Mouse (Mus musculus) lung, embryonic 16.5 days (tissue): ENCODE measurements at regions not wholly inside any gene's neighbourhood (a gene's known extent, or its start where the extent isn't known, plus 50 kb on each side); places are given as distances from the start of the nearest gene placed in this dataset.

ENCODE experiments used
- ATAC-seq: fragments of 200-750 bp; cut with Nextera tagmentation; 2 replicates; pipeline ENCODE4 v1.8.0; 2017; ENCODE audit warnings: low read depth, mild to moderate bottlenecking, moderate library complexity
- H3K27ac ChIP-seq: fragments of 300-500 bp; sonication (generic); 2 replicates; pipeline ENCODE4 v1.5.1; 2014; ENCODE audit warnings: mild to moderate bottlenecking, control low read depth, low read length
- H3K27me3 ChIP-seq: fragments of 300-500 bp; sonication (generic); 2 replicates; pipeline ENCODE4 v1.6.1; 2014; ENCODE audit warnings: low read depth, low read length, mixed read lengths; ENCODE audit not compliant: control insufficient read depth, insufficient read depth
- H3K36me3 ChIP-seq: fragments of 300-500 bp; sonication (generic); 2 replicates; pipeline ENCODE4 v1.6.1; 2014; ENCODE audit warnings: low read length; ENCODE audit not compliant: control insufficient read depth, insufficient read depth
- H3K4me1 ChIP-seq: fragments of 300-500 bp; sonication (generic); replicated peaks from 2 replicates; pipeline ENCODE4 v1.6.1; 2014; ENCODE audit warnings: low read length, mixed read lengths; ENCODE audit not compliant: control insufficient read depth, insufficient read depth
- H3K4me2 ChIP-seq: fragments of 300-500 bp; sonication (generic); 2 replicates; pipeline ENCODE4 v1.6.1; 2014; ENCODE audit warnings: low read depth, low read length, control low read depth
- H3K4me3 ChIP-seq: fragments of 300-500 bp; sonication (generic); 2 replicates; pipeline ENCODE4 v1.5.1; 2014; ENCODE audit warnings: mild to moderate bottlenecking, low read length, control low read depth
- H3K9ac ChIP-seq: fragments of 300-500 bp; sonication (generic); 2 replicates; pipeline ENCODE4 v1.6.1; 2014; ENCODE audit warnings: low read length, control low read depth
- H3K9me3 ChIP-seq: fragments of 300-500 bp; sonication (generic); 2 replicates; pipeline ENCODE4 v1.6.1; 2016; ENCODE audit warnings: low read length; ENCODE audit not compliant: control insufficient read depth
- WGBS: fragments of 180-500 bp; shearing (Covaris S2); extraction: QIAGEN DNeasy Blood & Tissue Kit; methylation state at CpG from one replicate; pipeline ENCODE4 v1.1.7; 2014; 5-methylcytosine and 5-hydroxymethylcytosine counted together

DNA sequence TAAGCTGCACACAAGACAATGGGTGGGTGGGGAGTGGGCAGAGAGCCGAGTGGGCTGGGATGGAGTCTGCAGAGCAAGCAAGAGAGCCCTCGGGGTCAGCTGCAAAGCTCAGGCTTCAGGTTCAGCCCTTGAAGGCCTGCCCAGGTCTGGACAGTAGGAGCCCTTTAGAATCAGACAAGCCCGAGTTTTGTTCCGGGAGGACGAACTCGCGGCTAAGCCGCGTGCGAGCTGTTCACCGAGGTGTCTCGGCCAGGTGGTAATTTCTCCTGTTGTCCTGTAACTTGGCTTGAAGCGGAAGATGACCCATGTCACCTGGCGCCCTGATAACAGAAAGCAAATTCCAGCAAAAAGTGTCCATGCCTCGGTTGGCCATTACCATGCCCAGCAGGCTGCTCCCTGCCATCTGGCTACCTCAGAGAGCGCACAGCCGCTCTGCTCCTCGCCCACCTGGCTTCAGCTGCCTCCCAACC lies 121.0 kb upstream of the 1700016C15Rik start:
- no peak overlapping the region for H3K27ac ChIP-seq
- ATAC-seq, result no peak
- 84% methylated on average over 18 of the region's 18 CpGs for WGBS

DNA sequence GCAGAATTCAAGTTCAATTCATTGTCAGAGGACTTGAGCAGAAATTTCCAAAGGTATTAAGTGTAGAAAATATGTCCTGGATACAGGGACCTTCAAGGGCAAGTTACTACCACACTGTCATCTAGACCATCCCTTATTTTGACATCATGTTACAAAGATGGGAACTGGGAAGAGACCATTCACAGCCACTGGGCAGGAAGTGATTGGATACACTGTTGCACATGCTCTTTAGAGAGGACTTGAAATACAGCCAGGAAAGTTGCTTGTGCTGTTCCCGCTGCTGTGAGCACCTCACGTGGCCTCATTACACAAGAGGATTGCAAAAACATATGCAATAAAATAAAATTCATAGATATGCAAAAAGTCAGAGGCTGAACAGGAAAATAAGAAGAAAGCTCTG lies 120.4 kb upstream of the 1700016C15Rik start:
- Histone ChIP-seq H3K4me1 (no peaks in the 10 kb centered on the region), H3K4me3 (no peak overlapping the region), H3K27me3 (no peaks in the 10 kb centered on the region), H3K36me3 (no peaks in the 10 kb centered on the region), H3K9me3 (no peaks in the 10 kb centered on the region), H3K4me2 (no peak overlapping the region), H3K27ac (no peak overlapping the region), H3K9ac (no peak overlapping the region)
- WGBS, result 42% methylated on average over 2 of the region's 2 CpGs
- ATAC-seq, result no peak

More for the DNA sequence above, 121.0 kb upstream of the 1700016C15Rik start:
- Histone ChIP-seq H3K4me2 (no peak overlapping the region), H3K27me3 (no peaks in the 10 kb centered on the region), H3K9ac (no peak overlapping the region), H3K4me1 (no peaks in the 10 kb centered on the region), H3K4me3 (no peak overlapping the region), H3K9me3 (no peaks in the 10 kb centered on the region), H3K36me3 (no peaks in the 10 kb centered on the region)

DNA sequence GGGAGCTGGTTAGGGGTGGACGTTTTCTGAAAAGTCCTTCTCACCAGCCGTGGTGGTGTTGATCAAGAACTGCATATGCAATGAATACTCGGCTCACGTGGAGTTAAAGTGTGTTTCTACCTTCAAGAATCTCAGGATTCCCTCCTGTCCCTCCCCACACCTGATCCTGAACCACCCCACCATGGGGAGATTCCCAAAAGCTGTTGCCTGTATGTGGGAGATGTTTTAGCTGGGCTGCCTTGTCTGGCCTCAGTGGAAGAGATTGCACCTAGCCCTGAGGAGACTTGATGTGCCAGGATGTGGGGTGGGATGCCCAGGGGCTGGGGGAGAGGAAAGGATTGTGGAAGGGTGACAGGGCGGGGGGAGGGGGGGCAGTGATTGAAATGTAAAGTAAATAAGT lies 119.9 kb upstream of the 1700016C15Rik start:
- no peak overlapping the region for H3K4me3 ChIP-seq
- H3K4me1 ChIP-seq, result no peaks in the 10 kb centered on the region
- no peak overlapping the region for H3K4me2 ChIP-seq
- WGBS, result 59% methylated on average over 5 of the region's 5 CpGs
- no peaks in the 10 kb centered on the region for H3K27me3 ChIP-seq
- no peak for ATAC-seq
- H3K36me3 ChIP-seq, result no peaks in the 10 kb centered on the region
- no peak overlapping the region for H3K9ac ChIP-seq
- H3K9me3 ChIP-seq, result no peaks in the 10 kb centered on the region
- no peak overlapping the region for H3K27ac ChIP-seq

- WGBS, result 49% methylated on average over 2 of the region's 2 CpGs
- no peak for ATAC-seq
- Histone ChIP-seq H3K36me3 (no peaks in the 10 kb centered on the region), H3K27me3 (no peaks in the 10 kb centered on the region), H3K4me2 (no peak overlapping the region), H3K4me1 (no peaks in the 10 kb centered on the region), H3K9me3 (no peaks in the 10 kb centered on the region), H3K9ac (no peak overlapping the region), H3K27ac (no peak overlapping the region), H3K4me3 (no peak overlapping the region)
Measured at GRCm38 (mm10) chr1:177610156-177610555, 119.5 kb upstream of the 1700016C15Rik start.

DNA sequence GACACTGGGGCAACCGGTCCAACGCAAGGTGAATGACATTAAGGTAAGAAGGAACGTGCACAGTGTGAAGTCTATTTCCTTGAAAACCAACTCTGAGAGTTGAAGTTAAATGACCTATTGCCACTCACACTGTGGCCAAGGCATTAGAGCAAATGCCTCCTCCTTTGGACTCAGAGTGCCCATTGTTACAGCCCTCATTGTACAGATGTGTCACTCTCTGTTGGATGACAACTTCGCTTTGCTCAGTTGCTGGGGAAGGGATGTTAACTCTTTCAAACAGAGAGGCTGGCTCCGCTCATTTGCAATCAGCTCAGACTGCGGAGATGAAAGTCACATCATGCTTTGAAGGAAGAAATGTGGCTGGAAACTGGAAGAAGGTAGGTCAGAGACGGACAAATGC lies 117.1 kb upstream of the 1700016C15Rik start:
- Histone ChIP-seq H3K4me3 (no peak overlapping the region), H3K36me3 (no peaks in the 10 kb centered on the region), H3K4me1 (no peaks in the 10 kb centered on the region), H3K27me3 (no peaks in the 10 kb centered on the region), H3K27ac (no peak overlapping the region), H3K4me2 (no peak overlapping the region), H3K9ac (no peak overlapping the region), H3K9me3 (no peaks in the 10 kb centered on the region)
- WGBS, result 67% methylated on average over 7 of the region's 7 CpGs
- ATAC-seq, result no peak

GRCm38 (mm10) chr1:177615609-177616008 lies 114.0 kb upstream of the 1700016C15Rik start:
- Histone ChIP-seq H3K9me3 (no peaks in the 10 kb centered on the region), H3K27ac (no peak overlapping the region), H3K4me3 (no peak overlapping the region), H3K9ac (no peak overlapping the region), H3K4me1 (no peaks in the 10 kb centered on the region), H3K27me3 (no peaks in the 10 kb centered on the region), H3K4me2 (no peak overlapping the region), H3K36me3 (no peaks in the 10 kb centered on the region)
- ATAC-seq, result no peak
- WGBS, result 88% methylated on average over 9 of the region's 9 CpGs

GRCm38 (mm10) chr1:177616335-177617239 lies 113.0 kb upstream of the 1700016C15Rik start:
- 81% methylated on average over 24 of the region's 24 CpGs for WGBS
- H3K36me3 ChIP-seq, result no peaks in the 10 kb centered on the region
- H3K4me2 ChIP-seq, result no peak overlapping the region
- no peak overlapping the region for H3K27ac ChIP-seq
- H3K9me3 ChIP-seq, result no peaks in the 10 kb centered on the region
- ATAC-seq, result no peak
- no peaks in the 10 kb centered on the region for H3K4me1 ChIP-seq
- H3K9ac ChIP-seq, result no peak overlapping the region
- H3K4me3 ChIP-seq, result no peak overlapping the region
- no peaks in the 10 kb centered on the region for H3K27me3 ChIP-seq

DNA sequence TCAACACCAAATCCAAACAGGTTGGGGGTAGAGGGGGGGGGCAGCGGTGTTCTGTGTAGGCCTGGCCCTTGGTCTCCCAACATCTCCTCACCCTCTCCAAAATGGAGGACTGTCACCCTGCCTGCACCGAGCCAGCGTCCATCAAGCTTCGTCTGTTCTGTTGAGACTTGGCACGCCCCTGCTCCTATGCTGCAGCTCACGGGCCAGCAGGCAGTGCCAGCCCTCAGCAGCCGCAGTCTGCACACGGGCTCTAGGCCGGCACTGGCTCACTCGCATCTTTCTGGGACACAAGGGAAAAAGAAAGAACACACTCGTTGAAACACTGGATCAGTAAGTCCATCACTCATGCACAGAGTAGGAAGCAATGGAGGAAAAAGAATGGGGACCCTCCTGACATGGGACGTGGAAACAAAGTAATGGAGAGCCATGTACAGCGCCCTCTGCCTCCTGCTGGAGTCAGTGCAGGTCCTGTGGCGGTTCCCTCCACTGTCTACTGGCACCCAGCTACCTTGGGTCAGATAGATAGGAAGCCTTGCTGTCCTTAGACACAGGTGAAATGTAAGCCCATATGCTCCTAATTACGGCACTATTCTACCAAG lies 109.0 kb upstream of the 1700016C15Rik start:
- 83% methylated on average over 15 of the region's 15 CpGs for WGBS
- Histone ChIP-seq H3K4me3 (no peak overlapping the region), H3K9ac (no peak overlapping the region), H3K27ac (no peak overlapping the region), H3K27me3 (no peaks in the 10 kb centered on the region), H3K9me3 (no peaks in the 10 kb centered on the region), H3K4me2 (no peak overlapping the region), H3K4me1 (0 out of 2 replicates have a peak, but pooled peaks cover 4% of the 10 kb centered on the region), H3K36me3 (no peaks in the 10 kb centered on the region)
- ATAC-seq, result no peak

DNA sequence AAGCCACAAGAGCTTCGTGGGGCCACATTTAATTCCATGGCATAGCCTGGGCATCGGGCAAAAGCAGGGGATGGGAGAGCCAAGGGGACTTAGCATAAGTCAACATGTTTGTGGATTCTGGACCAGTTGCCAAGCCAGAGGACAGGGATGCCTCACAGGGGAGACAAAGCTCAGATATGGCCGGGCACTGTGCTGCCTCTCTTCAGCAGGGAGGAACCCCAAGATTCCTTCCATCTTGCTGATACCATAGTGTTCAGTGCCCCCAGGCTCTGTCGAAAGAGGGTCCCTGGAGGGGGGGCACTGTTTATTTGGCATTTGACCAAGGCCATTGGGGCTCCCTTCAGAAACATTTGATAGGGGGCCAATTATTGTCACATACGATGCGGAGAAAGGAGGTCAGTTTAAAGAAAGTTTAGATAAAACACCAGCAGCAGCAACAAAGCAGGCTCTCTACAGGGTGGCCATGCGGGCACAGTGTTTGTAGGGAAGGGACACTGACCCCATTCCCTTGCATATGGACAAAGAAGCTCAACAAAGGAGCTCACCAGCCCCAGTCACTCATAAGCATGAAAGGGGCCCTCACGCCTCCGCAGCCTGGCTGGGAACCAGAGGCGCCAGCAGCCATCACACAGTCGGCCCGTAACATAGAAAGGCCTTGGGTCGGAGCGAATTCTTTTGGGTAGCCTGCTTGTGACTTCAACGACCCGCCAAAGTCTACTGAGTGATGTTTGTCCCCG lies 107.6 kb upstream of the 1700016C15Rik start:
- 75% methylated on average over 17 of the region's 17 CpGs for WGBS
- H3K36me3 ChIP-seq, result no peaks in the 10 kb centered on the region
- no peak overlapping the region for H3K9ac ChIP-seq
- H3K4me1 ChIP-seq, result 0 out of 2 replicates have a peak, but pooled peaks cover 4% of the 10 kb centered on the region
- no peaks in the 10 kb centered on the region for H3K27me3 ChIP-seq
- H3K4me2 ChIP-seq, result no peak overlapping the region
- no peak for ATAC-seq
- no peaks in the 10 kb centered on the region for H3K9me3 ChIP-seq
- no peak overlapping the region for H3K4me3 ChIP-seq
- H3K27ac ChIP-seq, result no peak overlapping the region
